Mouse (Mus musculus) spleen, adult 2 months (tissue): ENCODE data around the gene Bcor.

Source experiments
- CTCF ChIP-seq: fragments of 200-500 bp; IDR thresholded peaks from 2 replicates; pipeline ENCODE4 v1.5.1; 2011; ENCODE audit warnings: mild to moderate bottlenecking, inconsistent platforms; ENCODE audit not compliant: insufficient read depth, insufficient read length, insufficient replicate concordance; ENCODE audit errors: extremely low read depth
- POLR2A ChIP-seq: fragments of 200-500 bp; IDR thresholded peaks from 2 replicates; pipeline ENCODE4 v1.6.1; 2011; ENCODE audit warnings: low read depth, low read length, inconsistent platforms

- TF ChIP-seq CTCF (no peak), POLR2A (no peak)
These were observed 72.4 kb downstream of the Bcor start for GRCm38 (mm10) chrX:12087511-12088300.
